Mouse (Mus musculus) spleen, adult 10 weeks (tissue): Measurements from ENCODE around the gene Bpifb3. TPM values are rescaled to one million over a fixed set of nuclear protein-coding genes. Genes with fewer than 3 reads are reported as not detected.

Experiments
- polyA plus RNA-seq: library from polyadenylated mRNA; stranded (reverse); fragments of 350-450 nt; fragmentation: Illumina TruSeq; extraction: RNeasy Lipid Tissue Mini Kit (QIAGEN cat#74804); gene quantifications from one replicate; pipeline ENCODE4 v1.2.3, GENCODE M21; 2015; ENCODE audit warnings: low replicate concordance; ENCODE audit not compliant: insufficient read depth

The Bpifb3 gene
- polyA plus RNA-seq: not detected

GRCm38 (mm10) chr2:153917930-153918329, at the start of gene Bpifb3:
Bpifb3 (plus strand) TSS chr2:153918230.

GRCm38 (mm10) chr2:153870984-153871383, 47.0 kb upstream of the Bpifb3 start, which contains the start of gene Sun5:
Sun5 (minus strand) TSS chr2:153871084.

GRCm38 (mm10) chr2:153874745-153875144, 43.3 kb upstream of the Bpifb3 start, which contains the start of gene Bpifb2:
Bpifb2 (plus strand) TSS chr2:153875045.

GRCm38 (mm10) chr2:153900088-153900487, 17.9 kb upstream of the Bpifb3 start, which contains the start of gene Bpifb6:
Bpifb6 (plus strand) TSS chr2:153900388.

GRCm38 (mm10) chr2:153937843-153938242, 19.8 kb downstream of the Bpifb3 start, which contains the start of gene Bpifb4:
Bpifb4 (plus strand) TSS chr2:153938212.

GRCm38 (mm10) chr2:153974582-153974981, 56.6 kb downstream of the Bpifb3 start, which contains the start of gene Bpifa6:
Bpifa6 (plus strand) TSS chr2:153974945.

Other genes starting within 250 kb of the Bpifb3 start
- gene Dnmt3c, start 221.6 kb upstream of the Bpifb3 start, polyA plus RNA-seq: not detected
- gene Mapre1, start 177.0 kb upstream of the Bpifb3 start, polyA plus RNA-seq: 181 TPM
- 0.17 TPM for gene Efcab8, start 138.3 kb upstream of the Bpifb3 start, polyA plus RNA-seq
- gene Sun5, start 47.1 kb upstream of the Bpifb3 start, polyA plus RNA-seq: not detected
- not detected for gene Bpifb2, start 43.2 kb upstream of the Bpifb3 start, polyA plus RNA-seq
- gene Bpifb6, start 17.8 kb upstream of the Bpifb3 start, polyA plus RNA-seq: not detected
- gene Bpifb4, start 20.0 kb downstream of the Bpifb3 start, polyA plus RNA-seq: not detected
- not detected for gene Bpifa6, start 56.7 kb downstream of the Bpifb3 start, polyA plus RNA-seq
- gene Bpifa2, start 90.0 kb downstream of the Bpifb3 start, polyA plus RNA-seq: not detected
- gene Bpifa3, start 212.1 kb downstream of the Bpifb3 start, polyA plus RNA-seq: not detected
- gene Bpifa1, start 224.7 kb downstream of the Bpifb3 start, polyA plus RNA-seq: not detected
- not detected for gene Bpifa5, start 244.4 kb downstream of the Bpifb3 start, polyA plus RNA-seq